Mouse (Mus musculus) heart, embryonic 14.5 days (tissue): ENCODE data around the gene Lsm14b. TPM values are rescaled to one million over a fixed set of nuclear protein-coding genes. Genes with fewer than 3 reads are reported as not detected.

Source experiments
- ATAC-seq: fragments of 200-750 bp; cut with Nextera tagmentation; 2 replicates; pipeline ENCODE4 v1.8.0; 2017; ENCODE audit warnings: low read depth, moderate TSS enrichment; ENCODE audit not compliant: insufficient number of reproducible peaks, insufficient read depth, low FRiP score
- H3K27ac ChIP-seq, 2 experiments: fragments of 200-500 bp in 1 of 2; fragments of 300-500 bp in 1 of 2; sonication (generic) in 1 of 2; replicated peaks in 1 of 2; 2 replicates each; pipeline ENCODE4 v1.5.1; 2012 to 2014; ENCODE audit warnings: low read depth in 2 of 2, low read length in 2 of 2, control low read depth in 1 of 2, mild to moderate bottlenecking in 1 of 2, mixed read lengths in 1 of 2; ENCODE audit not compliant: control insufficient read depth in 1 of 2, insufficient read depth in 1 of 2
- H3K27me3 ChIP-seq: fragments of 300-500 bp; sonication (generic); 2 replicates; pipeline ENCODE4 v1.6.1; 2014; ENCODE audit warnings: mild to moderate bottlenecking, low read length, control low read depth; ENCODE audit not compliant: control insufficient read depth, insufficient read depth
- H3K36me3 ChIP-seq: fragments of 300-500 bp; sonication (generic); 2 replicates; pipeline ENCODE4 v1.6.1; 2014; ENCODE audit warnings: mild to moderate bottlenecking, control low read depth, low read length, mixed read lengths; ENCODE audit not compliant: control insufficient read depth, insufficient read depth
- H3K4me1 ChIP-seq, 2 experiments: fragments of 200-500 bp in 1 of 2; fragments of 300-500 bp in 1 of 2; sonication (generic) in 1 of 2; 2 replicates each; pipeline ENCODE4 v1.6.1; 2012 to 2014; ENCODE audit warnings: low read length in 2 of 2, control low read depth in 1 of 2, mixed read lengths in 1 of 2; ENCODE audit not compliant: control insufficient read depth in 2 of 2, insufficient read depth in 2 of 2
- H3K4me2 ChIP-seq: fragments of 300-500 bp; sonication (generic); 2 replicates; pipeline ENCODE4 v1.6.1; 2014; ENCODE audit warnings: mild to moderate bottlenecking, low read length
- H3K4me3 ChIP-seq, 2 experiments: fragments of 200-500 bp in 1 of 2; fragments of 300-500 bp in 1 of 2; sonication (generic) in 1 of 2; 2 replicates each; pipeline ENCODE4 v1.5.1; 2012 to 2014; ENCODE audit warnings: low read length in 2 of 2, mild to moderate bottlenecking in 2 of 2, control low read depth in 1 of 2, low read depth in 1 of 2, moderate library complexity in 1 of 2; ENCODE audit not compliant: control insufficient read depth in 1 of 2, insufficient read depth in 1 of 2
- H3K9ac ChIP-seq: fragments of 300-500 bp; sonication (generic); 2 replicates; pipeline ENCODE4 v1.6.1; 2014; ENCODE audit warnings: mild to moderate bottlenecking, low read length
- H3K9me3 ChIP-seq: fragments of 300-500 bp; sonication (generic); 2 replicates; pipeline ENCODE4 v1.6.1; 2016; ENCODE audit warnings: low read length, control low read depth; ENCODE audit not compliant: control insufficient read depth
- WGBS: fragments of 180-500 bp; shearing (Covaris S2); extraction: QIAGEN DNeasy Blood & Tissue Kit; methylation state at CpG from one replicate; pipeline ENCODE4 v1.1.7; 2014; 5-methylcytosine and 5-hydroxymethylcytosine counted together
- polyA plus RNA-seq: library from polyadenylated mRNA; unstranded; fragments of >200 nt; fragmentation: Nextera tagmentation; extraction: Ambion mirVana; gene quantifications from 2 replicates; pipeline ENCODE4 v1.2.1, GENCODE M21; 2014

The Lsm14b gene
- polyA plus RNA-seq, 1 experiment from 2014 or later = 5.3 TPM

- Histone ChIP-seq H3K4me3 (no peak overlapping the region), H3K27ac (no peak overlapping the region), H3K9ac (no peak overlapping the region), H3K36me3 (no peaks in the 10 kb centered on the region), H3K9me3 (no peaks in the 10 kb centered on the region), H3K4me1 (peaks cover 6 to 36% of the 10 kb centered on the region in 2 experiments), H3K27me3 (no peaks in the 10 kb centered on the region), H3K4me2 (no peak overlapping the region)
- WGBS = 44% methylated on average over 4 of the region's 4 CpGs
- no peak for ATAC-seq
Observed at GRCm38 (mm10) chr2:179980616-179981015, 44.2 kb upstream of the Lsm14b start.

DNA sequence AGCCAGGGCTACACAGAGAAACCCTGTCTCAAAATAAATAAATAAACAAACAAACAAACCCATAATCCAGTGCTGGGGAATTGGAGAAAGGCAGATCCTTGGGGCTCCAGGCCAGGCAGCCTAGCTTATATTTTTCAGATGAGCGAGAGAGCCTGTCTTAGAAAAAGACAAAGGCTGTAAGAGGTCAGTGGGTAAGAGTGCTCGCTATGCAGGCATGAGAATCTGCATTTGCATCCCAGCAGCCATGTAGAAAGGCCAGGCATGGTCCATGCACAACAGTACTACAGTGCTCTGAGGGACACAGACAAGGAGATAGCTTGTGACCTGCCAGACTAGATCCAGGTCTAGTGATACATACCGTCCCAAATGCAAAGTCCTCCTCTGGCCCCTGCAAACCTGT lies 42.1 kb upstream of the Lsm14b start:
- Histone ChIP-seq H3K9ac (no peak overlapping the region), H3K9me3 (no peaks in the 10 kb centered on the region), H3K4me1 (peaks cover 11 to 40% of the 10 kb centered on the region in 2 experiments), H3K27me3 (no peaks in the 10 kb centered on the region), H3K36me3 (no peaks in the 10 kb centered on the region), H3K4me2 (no peak overlapping the region), H3K27ac (no peak overlapping the region), H3K4me3 (no peak overlapping the region)
- 90% methylated on average over 3 of the region's 3 CpGs for WGBS
- ATAC-seq = no peak

DNA sequence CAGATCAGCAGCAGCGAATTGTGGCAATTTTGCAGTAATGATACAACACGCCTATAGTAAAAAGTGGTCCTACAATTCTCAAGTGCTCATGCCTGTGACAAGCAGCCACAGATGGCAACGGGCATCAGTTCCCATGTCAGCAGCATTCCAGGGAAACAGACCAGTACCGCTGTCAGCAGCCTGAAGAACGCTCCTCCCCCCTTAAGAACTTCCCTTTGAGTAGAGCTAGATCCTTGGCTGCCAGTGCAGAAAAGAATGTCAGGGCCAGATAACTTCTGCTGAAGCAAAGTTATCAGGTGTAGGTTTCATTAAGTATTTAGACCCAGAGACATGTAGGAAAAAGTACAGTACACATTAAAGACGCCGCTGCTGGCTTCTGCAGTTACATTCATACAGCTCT lies 40.0 kb upstream of the Lsm14b start:
- H3K27ac ChIP-seq = peak overlapping the region; percentile 25 to 61; a peak in 2 of 4 replicates
- no peaks in the 10 kb centered on the region for H3K27me3 ChIP-seq
- no peaks in the 10 kb centered on the region for H3K36me3 ChIP-seq
- WGBS = 9% methylated on average over 7 of the region's 7 CpGs
- peaks cover 11 to 32% of the 10 kb centered on the region in 2 experiments for H3K4me1 ChIP-seq
- no peak overlapping the region for H3K9ac ChIP-seq
- no peaks in the 10 kb centered on the region for H3K9me3 ChIP-seq
- ATAC-seq = peak; percentile 36; the same call in 1 of the 2 replicates
- no peak overlapping the region for H3K4me3 ChIP-seq
- H3K4me2 ChIP-seq = peak overlapping the region; percentile 38

DNA sequence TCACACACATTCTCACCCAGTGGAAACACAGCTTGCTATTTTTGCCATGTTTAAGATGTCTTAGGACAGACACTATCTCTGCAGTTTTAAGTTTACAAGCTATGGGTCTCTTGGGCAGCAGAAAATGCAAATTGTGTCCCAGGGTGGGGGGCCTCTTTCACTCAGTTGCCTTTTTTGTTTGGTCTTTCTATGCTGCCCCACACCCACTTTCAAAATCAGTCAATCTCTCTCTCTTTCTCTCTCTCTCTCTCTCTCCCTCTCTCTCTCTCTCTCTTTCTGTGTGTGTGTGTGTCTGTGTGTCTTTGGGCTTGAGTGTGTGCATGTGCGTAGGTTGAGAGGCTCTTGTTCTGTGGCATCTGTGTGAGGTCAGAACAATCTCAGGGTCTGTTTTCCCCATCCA lies 39.1 kb upstream of the Lsm14b start:
- WGBS = 78% methylated on average over 1 of the region's 1 CpGs

DNA sequence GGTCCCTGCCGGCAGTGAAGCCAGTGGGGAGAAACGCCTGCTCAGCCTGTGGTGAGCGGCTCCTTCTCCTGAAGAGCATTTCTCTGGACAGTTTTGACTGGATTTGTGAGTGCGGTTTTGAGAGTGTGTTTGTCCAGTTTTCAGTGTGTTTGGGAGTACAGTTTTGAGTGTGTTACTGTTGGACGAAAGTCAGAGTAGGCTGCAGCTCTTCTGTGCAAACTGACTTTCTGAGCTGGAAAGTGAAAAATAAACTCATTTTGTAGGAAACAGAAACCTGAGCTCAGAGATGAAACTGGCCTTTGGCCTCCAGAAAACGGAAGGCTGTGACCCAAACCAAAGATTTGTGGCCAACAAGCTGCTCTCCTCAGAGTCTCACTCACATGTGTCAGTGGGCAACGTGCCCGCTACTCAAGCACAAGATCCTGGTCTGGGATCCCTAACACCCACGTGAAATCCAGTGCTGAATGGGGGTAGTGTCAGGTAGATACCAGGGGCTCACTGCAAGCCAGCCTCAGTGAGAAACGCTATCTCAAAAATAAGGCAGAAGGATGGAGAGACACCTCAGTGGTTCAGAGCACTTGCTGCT lies 38.3 kb upstream of the Lsm14b start:
- 64% methylated on average over 10 of the region's 10 CpGs for WGBS
- no peak for ATAC-seq
- Histone ChIP-seq H3K9ac (no peak overlapping the region; the same call in 1 of the 2 replicates), H3K4me2 (no peak overlapping the region), H3K9me3 (no peaks in the 10 kb centered on the region), H3K27me3 (no peaks in the 10 kb centered on the region), H3K4me3 (no peak overlapping the region), H3K27ac (no peak overlapping the region), H3K4me1 (peaks cover 7 to 32% of the 10 kb centered on the region in 2 experiments), H3K36me3 (no peaks in the 10 kb centered on the region)

More for the DNA sequence above, 39.1 kb upstream of the Lsm14b start:
- Histone ChIP-seq H3K27ac (peak overlapping the region in 1 of 2 experiments; percentile 61; a peak in 2 of 4 replicates), H3K4me2 (no peak overlapping the region), H3K4me1 (peaks cover 7 to 26% of the 10 kb centered on the region in 2 experiments), H3K9me3 (no peaks in the 10 kb centered on the region), H3K4me3 (no peak overlapping the region), H3K36me3 (no peaks in the 10 kb centered on the region), H3K9ac (no peak overlapping the region), H3K27me3 (no peaks in the 10 kb centered on the region)
- ATAC-seq = no peak

DNA sequence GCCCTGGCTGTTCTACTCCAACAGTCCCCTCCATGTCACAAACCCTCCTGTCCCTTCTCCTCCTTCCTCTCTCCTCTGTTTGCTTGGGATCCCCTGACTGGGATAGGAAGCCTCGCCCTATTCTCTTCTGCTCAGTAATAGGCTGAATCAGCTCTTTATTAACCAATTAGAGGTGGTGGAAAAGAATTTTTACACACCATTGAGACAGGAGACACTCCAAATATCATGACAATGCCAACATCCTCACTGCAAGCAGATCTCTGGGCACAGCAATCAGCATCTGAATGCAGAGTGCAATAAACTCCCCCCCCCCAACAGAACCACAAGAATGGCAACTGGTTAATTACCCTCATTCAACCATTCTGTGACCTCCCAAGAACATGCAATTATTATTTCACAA lies 35.7 kb upstream of the Lsm14b start:
- no peak overlapping the region for H3K4me2 ChIP-seq
- 71% methylated on average over 1 of the region's 1 CpGs for WGBS

GRCm38 (mm10) chr2:179993071-179993470 lies 31.7 kb upstream of the Lsm14b start:
- Histone ChIP-seq H3K4me2 (no peak overlapping the region), H3K4me1 (peaks cover 0 to 11% of the 10 kb centered on the region in 2 experiments; a peak in 1 of 4 replicates), H3K36me3 (no peaks in the 10 kb centered on the region), H3K27ac (no peak overlapping the region), H3K9ac (no peak overlapping the region), H3K27me3 (no peaks in the 10 kb centered on the region), H3K4me3 (no peak overlapping the region), H3K9me3 (no peaks in the 10 kb centered on the region)
- 83% methylated on average over 5 of the region's 5 CpGs for WGBS
- no peak for ATAC-seq

More for the DNA sequence above, 35.7 kb upstream of the Lsm14b start:
- Histone ChIP-seq H3K27me3 (no peaks in the 10 kb centered on the region), H3K4me3 (no peak overlapping the region), H3K4me1 (peaks cover 5 to 34% of the 10 kb centered on the region in 2 experiments), H3K9me3 (no peaks in the 10 kb centered on the region), H3K27ac (no peak overlapping the region), H3K9ac (no peak overlapping the region), H3K36me3 (no peaks in the 10 kb centered on the region)
- no peak for ATAC-seq

GRCm38 (mm10) chr2:179998431-179998830 lies 26.4 kb upstream of the Lsm14b start:
- Histone ChIP-seq H3K4me2 (no peak overlapping the region), H3K9me3 (no peaks in the 10 kb centered on the region), H3K36me3 (no peaks in the 10 kb centered on the region), H3K27me3 (no peaks in the 10 kb centered on the region), H3K27ac (no peak overlapping the region), H3K9ac (no peak overlapping the region), H3K4me1 (no peaks in the 10 kb centered on the region), H3K4me3 (no peak overlapping the region)
- no peak for ATAC-seq
- 60% methylated on average over 4 of the region's 4 CpGs for WGBS
